Mouse (Mus musculus) spleen, postnatal 10 days (tissue): ENCODE results near the gene Spta1.

ENCODE experiments used
- DNase-seq, 2 experiments: peaks; one replicate each; pipeline ENCODE4 v3.0.0; 2021 to 2022; ENCODE audit warnings: low spot score in 2 of 2

The Spta1 gene

DNA sequence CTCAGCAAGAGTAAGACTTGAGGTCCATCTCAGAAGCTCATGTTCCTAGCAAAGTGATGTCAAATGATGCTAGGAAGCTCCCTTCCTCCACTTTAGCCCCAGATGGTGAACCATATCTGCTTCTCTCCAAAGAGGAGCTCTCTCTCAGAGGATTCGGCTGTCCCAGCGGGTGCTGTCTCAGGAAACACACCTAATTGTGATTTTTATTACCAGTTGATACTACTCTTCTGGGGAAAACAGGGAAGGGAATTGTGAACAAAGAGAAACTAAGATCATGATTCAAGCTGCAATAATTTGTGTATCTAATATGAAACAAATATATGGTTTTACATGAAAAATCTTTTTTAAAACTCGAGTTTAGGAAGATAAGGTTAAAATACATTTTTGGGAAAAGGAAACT lies 79.4 kb downstream of the Spta1 start, which contains the start of gene Olfr419:
TSS of gene Olfr419 (minus strand) at position 101 of the 400 bp plus-strand sequence.
- DNase-seq = no peak

DNA sequence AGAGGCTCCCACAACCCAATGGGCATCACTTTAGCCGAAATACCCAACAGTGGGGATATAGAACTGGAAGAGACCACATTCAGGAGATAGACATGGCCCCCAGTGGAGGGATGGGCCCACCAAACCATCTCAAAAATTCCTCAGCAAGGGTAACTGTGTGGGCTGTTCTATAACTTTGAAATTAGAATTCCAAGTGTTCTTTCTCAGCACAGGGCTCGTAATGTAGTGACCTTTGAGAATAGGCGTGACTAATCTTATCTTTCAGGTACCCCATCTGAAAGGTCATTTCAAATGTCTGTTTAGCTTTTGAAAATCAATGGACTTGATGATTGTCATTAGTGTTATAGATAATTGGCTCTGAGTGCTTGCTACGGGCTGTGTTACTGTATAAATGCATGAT lies 95.2 kb downstream of the Spta1 start:
- DNase-seq = no peak

DNA sequence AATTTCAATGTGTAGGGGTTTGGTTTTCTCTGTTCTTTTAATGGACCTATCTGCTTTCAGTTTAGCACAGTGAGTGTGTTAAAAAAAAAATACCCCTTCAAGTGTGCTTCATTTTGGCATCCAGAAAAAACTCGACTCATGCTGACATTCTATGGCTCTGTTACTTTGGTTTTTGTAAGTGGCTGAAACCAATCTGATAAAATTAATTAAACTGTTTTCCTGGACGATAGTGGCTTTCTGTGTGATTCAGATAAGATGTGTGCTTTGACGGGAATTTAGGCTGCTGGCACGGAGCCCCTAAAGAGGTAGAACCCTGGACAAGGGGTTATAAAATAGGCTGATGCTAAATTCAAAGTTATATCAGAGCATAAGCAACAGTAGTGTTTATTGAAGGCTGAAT lies 96.6 kb downstream of the Spta1 start:
- DNase-seq = no peak

DNA sequence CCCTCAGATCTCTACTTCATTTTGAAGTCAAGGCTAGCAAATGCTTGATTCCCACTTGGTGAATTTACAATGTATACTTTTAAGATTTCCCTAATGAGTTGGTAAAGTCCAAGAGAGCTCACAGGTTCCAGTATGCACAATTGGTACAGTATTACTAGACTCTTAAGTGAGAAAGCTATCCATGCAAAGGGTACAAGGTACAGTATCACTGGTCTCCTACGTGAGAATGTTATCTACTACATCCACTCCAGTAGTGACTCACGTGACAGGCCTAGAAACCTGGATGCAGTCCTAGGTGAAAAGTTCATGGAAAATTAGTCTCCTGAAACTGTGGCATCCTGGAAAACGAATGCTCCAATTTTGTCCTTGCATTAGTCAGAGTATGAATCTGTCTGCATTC lies 98.1 kb downstream of the Spta1 start:
- DNase-seq = no peak
